Mouse (Mus musculus): ENCODE measurements around the gene Slc16a5.

DNA sequence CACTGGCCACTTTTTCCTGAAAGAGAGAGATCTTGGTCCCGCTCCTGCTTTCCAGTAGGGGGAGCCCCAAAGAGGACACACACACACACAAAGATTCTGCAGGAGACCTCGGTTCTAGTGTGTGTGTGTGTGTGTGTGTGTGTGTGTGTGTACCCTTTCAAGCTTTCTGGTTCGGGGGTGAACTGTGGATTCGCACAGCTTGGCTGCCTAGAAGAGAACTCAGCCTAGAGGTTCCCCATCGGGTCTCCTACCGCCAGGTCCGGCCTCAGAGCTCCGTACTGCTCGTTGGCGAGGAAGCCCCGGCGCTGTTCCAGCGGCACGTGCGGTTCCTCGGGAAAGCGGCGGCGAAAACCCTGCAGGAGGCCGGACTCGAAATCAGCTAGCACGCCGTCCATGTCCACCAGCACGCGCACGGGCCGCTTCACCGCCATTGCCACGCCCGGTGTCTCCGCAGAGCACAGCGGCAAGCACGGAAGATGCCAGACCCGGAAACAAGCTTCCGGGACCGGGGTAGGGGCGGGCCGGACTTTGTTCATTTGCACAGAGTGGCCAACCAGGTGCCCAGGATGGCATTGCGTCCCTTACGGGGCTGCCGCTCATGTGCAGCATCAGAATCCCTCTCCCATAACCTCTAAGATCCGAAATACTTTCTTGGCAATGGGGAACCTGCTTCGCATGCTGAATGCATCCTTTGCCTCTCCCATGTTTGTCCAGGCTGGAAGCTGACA is 29.2 kb downstream of the Slc16a5 start, which contains the start of gene Nt5c:
- TF ChIP-seq CTCF (IDR thresholded peaks at IDR 0.05; ENCODE audit: low read depth, low read length) (peak; percentile 78), POLR2A (IDR thresholded peaks at IDR 0.05; ENCODE audit: borderline replicate concordance, low read depth, low read length) (no peak)
